Mouse (Mus musculus) thymus, adult 2 months (tissue): ENCODE results near the gene Bricd5. TPM values are rescaled to one million over a fixed set of nuclear protein-coding genes. Genes with fewer than 3 reads are reported as not detected.

Source experiments
- DNase-seq: peaks from one replicate; pipeline ENCODE4 v3.0.0; 2021
- H3K27ac ChIP-seq: fragments of 200-500 bp; 2 replicates; pipeline ENCODE4 v1.5.1; 2012; ENCODE audit warnings: low read length, control low read depth; ENCODE audit not compliant: control insufficient read depth, insufficient read depth
- H3K27me3 ChIP-seq: fragments of 200-500 bp; 2 replicates; pipeline ENCODE4 v1.6.1; 2012; ENCODE audit warnings: mild to moderate bottlenecking, low read length, moderate library complexity, mixed read lengths; ENCODE audit not compliant: control insufficient read depth, insufficient read depth
- H3K36me3 ChIP-seq: fragments of 200-500 bp; 2 replicates; pipeline ENCODE4 v1.6.1; 2012; ENCODE audit warnings: mild to moderate bottlenecking, low read length, moderate library complexity; ENCODE audit not compliant: control insufficient read depth, insufficient read depth
- H3K4me1 ChIP-seq: fragments of 200-500 bp; replicated peaks from 2 replicates; pipeline ENCODE4 v1.6.1; 2012; ENCODE audit warnings: low read length; ENCODE audit not compliant: control insufficient read depth, insufficient read depth
- H3K4me3 ChIP-seq: fragments of 200-500 bp; 2 replicates; pipeline ENCODE4 v1.5.1; 2012; ENCODE audit warnings: mild to moderate bottlenecking, low read length, control low read depth, moderate library complexity; ENCODE audit not compliant: control insufficient read depth, insufficient read depth
- CTCF ChIP-seq: fragments of 200-500 bp; IDR thresholded peaks from 2 replicates; pipeline ENCODE4 v1.5.1; 2012; ENCODE audit warnings: mild to moderate bottlenecking, control low read depth, low read length, moderate library complexity, borderline replicate concordance; ENCODE audit not compliant: control insufficient read depth, poor library complexity, insufficient read depth; ENCODE audit errors: extremely low read depth
- POLR2A ChIP-seq: fragments of 200-500 bp; IDR thresholded peaks from 2 replicates; pipeline ENCODE4 v1.6.1; 2012; ENCODE audit warnings: mild to moderate bottlenecking, low read length, control low read depth, moderate library complexity; ENCODE audit not compliant: control insufficient read depth, poor library complexity, insufficient read depth; ENCODE audit errors: extremely low read depth
- WGBS: fragments of 180-500 bp; shearing (Covaris S2); methylation state at CpG from one replicate; pipeline ENCODE4 v1.1.7; 2018; 5-methylcytosine and 5-hydroxymethylcytosine counted together
- polyA plus RNA-seq: library from polyadenylated mRNA; depleted of rRNA; stranded (reverse); fragments of >200 nt; gene quantifications from 2 replicates; pipeline ENCODE4 v1.2.3, GENCODE M21; 2012; rRNA removed

The Bricd5 gene
- polyA plus RNA-seq, 1 experiment, result 0.97 TPM

- WGBS, result 92% methylated on average over 2 of the region's 2 CpGs
- no peak overlapping the region for H3K4me3 ChIP-seq
- no peak for DNase-seq
These were observed 51.0 kb downstream of the Bricd5 start for GRCm38 (mm10) chr17:24524734-24525133.

More at GRCm38 (mm10) chr17:24524734-24525133, 51.0 kb downstream of the Bricd5 start:
- H3K27me3 ChIP-seq, result no peaks in the 10 kb centered on the region
- no peaks in the 10 kb centered on the region for H3K36me3 ChIP-seq
- TF ChIP-seq CTCF (no peak), POLR2A (no peak)
- peaks cover 10% of the 10 kb centered on the region for H3K4me1 ChIP-seq
- no peak overlapping the region for H3K27ac ChIP-seq

Other genes with a start within 250 kb of the Bricd5 start
- gene Ccnf, start 222.4 kb upstream of the Bricd5 start, polyA plus RNA-seq, result 64.5 and 86.9 TPM in 2 replicates
- gene Abca17, start 122.8 kb upstream of the Bricd5 start, polyA plus RNA-seq, result 0.06 and 0.13 TPM in 2 replicates
- gene Abca3, start 121.9 kb upstream of the Bricd5 start, polyA plus RNA-seq, result 33.9 and 34.8 TPM in 2 replicates
- gene Rnps1, start 59.3 kb upstream of the Bricd5 start, polyA plus RNA-seq, result 241 and 251 TPM in 2 replicates
- gene Eci1, start 47.2 kb upstream of the Bricd5 start, polyA plus RNA-seq, result 41.6 and 57.0 TPM in 2 replicates
- 11.3 and 18.2 TPM in 2 replicates for gene Dnase1l2, start 30.8 kb upstream of the Bricd5 start, polyA plus RNA-seq
- gene E4f1, start 3.6 kb upstream of the Bricd5 start, polyA plus RNA-seq, result 166 and 188 TPM in 2 replicates
- 58.8 and 65.4 TPM in 2 replicates for gene Pgp, start 3.5 kb upstream of the Bricd5 start, polyA plus RNA-seq
- 78.9 and 84.5 TPM in 2 replicates for gene Mlst8, start 5.2 kb downstream of the Bricd5 start, polyA plus RNA-seq
- 0.15 and 0.20 TPM in 2 replicates for gene Caskin1, start 14.7 kb downstream of the Bricd5 start, polyA plus RNA-seq
- gene Traf7, start 54.1 kb downstream of the Bricd5 start, polyA plus RNA-seq, result 339 and 362 TPM in 2 replicates
- gene Rab26, start 60.3 kb downstream of the Bricd5 start, polyA plus RNA-seq, result 1.6 and 1.9 TPM in 2 replicates
- 85.0 and 92.8 TPM in 2 replicates for gene Pkd1, start 76.0 kb downstream of the Bricd5 start, polyA plus RNA-seq
- 163 and 173 TPM in 2 replicates for gene Tsc2, start 158.7 kb downstream of the Bricd5 start, polyA plus RNA-seq
- gene Nthl1, start 158.8 kb downstream of the Bricd5 start, polyA plus RNA-seq, result 9.7 and 9.8 TPM in 2 replicates
- gene Slc9a3r2, start 176.4 kb downstream of the Bricd5 start, polyA plus RNA-seq, result 13.5 and 19.6 TPM in 2 replicates
- gene Npw, start 184.6 kb downstream of the Bricd5 start, polyA plus RNA-seq, result 0.35 and 0.64 TPM in 2 replicates
- gene Zfp598, start 195.8 kb downstream of the Bricd5 start, polyA plus RNA-seq, result 118 and 123 TPM in 2 replicates
- 0.29 and 0.32 TPM in 2 replicates for gene Syngr3, start 216.1 kb downstream of the Bricd5 start, polyA plus RNA-seq
- 24.3 and 33.3 TPM in 2 replicates for gene Gfer, start 222.3 kb downstream of the Bricd5 start, polyA plus RNA-seq
- gene Noxo1, start 222.3 kb downstream of the Bricd5 start, polyA plus RNA-seq, result 10.5 and 10.8 TPM in 2 replicates
- 109 and 120 TPM in 2 replicates for gene Tbl3, start 233.8 kb downstream of the Bricd5 start, polyA plus RNA-seq
- 0.88 and 0.96 TPM in 2 replicates for gene Rnf151, start 244.2 kb downstream of the Bricd5 start, polyA plus RNA-seq
- gene Rps2, start 244.2 kb downstream of the Bricd5 start, polyA plus RNA-seq, result 3,358 and 3,484 TPM in 2 replicates